Mouse (Mus musculus) kidney, adult 8-10 months (tissue): Measurements from ENCODE around the gene Krtap7-1.

Experiments used
- DNase-seq, 2 experiments: peaks; one replicate each; pipeline ENCODE4 v3.0.0; 2022

Krtap7-1 gene

GRCm38 (mm10) chr16:89508223-89508622, at the start of gene Krtap7-1:
Krtap7-1 (minus strand) TSS chr16:89508323.
- DNase-seq = no peak

GRCm38 (mm10) chr16:89550298-89550697, 42.2 kb upstream of the Krtap7-1 start:
- no peak for DNase-seq

- DNase-seq = no peak
These were observed 29.9 kb upstream of the Krtap7-1 start for GRCm38 (mm10) chr16:89538031-89538484.

- no peak for DNase-seq
These were observed 29.2 kb upstream of the Krtap7-1 start for GRCm38 (mm10) chr16:89537349-89537748.

- no peak for DNase-seq
These were observed 22.4 kb upstream of the Krtap7-1 start for GRCm38 (mm10) chr16:89530547-89530946.

- DNase-seq = no peak
These were observed 21.7 kb upstream of the Krtap7-1 start for GRCm38 (mm10) chr16:89529846-89530245.

- no peak for DNase-seq
These were observed 20.3 kb upstream of the Krtap7-1 start for GRCm38 (mm10) chr16:89528380-89528779.

- DNase-seq = no peak
These were observed 12.9 kb upstream of the Krtap7-1 start for GRCm38 (mm10) chr16:89520996-89521395.

GRCm38 (mm10) chr16:89520555-89520954, 12.4 kb upstream of the Krtap7-1 start:
- DNase-seq = no peak

- DNase-seq = no peak
These were observed 12.0 kb upstream of the Krtap7-1 start for GRCm38 (mm10) chr16:89520091-89520490.

GRCm38 (mm10) chr16:89517635-89518034, 9.5 kb upstream of the Krtap7-1 start:
- peak; percentile 15 to 40 for DNase-seq

GRCm38 (mm10) chr16:89513431-89513830, 5.3 kb upstream of the Krtap7-1 start:
- no peak for DNase-seq

- DNase-seq = no peak
These were observed 4.6 kb downstream of the Krtap7-1 start for GRCm38 (mm10) chr16:89503571-89503970.

GRCm38 (mm10) chr16:89501870-89502269, 6.3 kb downstream of the Krtap7-1 start:
- DNase-seq = no peak

- DNase-seq = no peak
These were observed 11.1 kb downstream of the Krtap7-1 start for GRCm38 (mm10) chr16:89497002-89497401.

- DNase-seq = no peak
These were observed 12.5 kb downstream of the Krtap7-1 start for GRCm38 (mm10) chr16:89495394-89496153.

GRCm38 (mm10) chr16:89487852-89488251, 20.3 kb downstream of the Krtap7-1 start, which contains the start of gene Krtap8-1:
Krtap8-1 (minus strand) TSS chr16:89487952.
- no peak for DNase-seq

- no peak for DNase-seq
These were observed 30.3 kb downstream of the Krtap7-1 start for GRCm38 (mm10) chr16:89477679-89478314.

- no peak for DNase-seq
These were observed 46.9 kb downstream of the Krtap7-1 start for GRCm38 (mm10) chr16:89461189-89461588.
